Mouse (Mus musculus) lung, adult 2 months (tissue): ENCODE measurements around the gene Osgin1.

Source experiments
- CTCF ChIP-seq: fragments of 200-500 bp; IDR thresholded peaks from 2 replicates; pipeline ENCODE4 v1.5.1; 2011; ENCODE audit warnings: mild to moderate bottlenecking, low read length, control low read depth; ENCODE audit not compliant: insufficient read depth
- POLR2A ChIP-seq: fragments of 200-500 bp; IDR thresholded peaks from 2 replicates; pipeline ENCODE4 v1.6.1; 2011; ENCODE audit warnings: low read depth, mild to moderate bottlenecking, control low read depth, low read length, borderline replicate concordance; ENCODE audit errors: extremely low read depth

- TF ChIP-seq CTCF (peak; percentile 39), POLR2A (no peak)
Observed at GRCm38 (mm10) chr8:119446211-119446989, 12.5 kb downstream of the Osgin1 start, which contains the start of gene Necab2.
